In genomic region chr15:84410052-84410451, GRCm38 (mm10) we compare ENCODE assay signal across 18 mouse cellular contexts. TPM values are rescaled to one million over a fixed set of nuclear protein-coding genes. Genes with fewer than 3 reads are reported as not detected.
DNase-seq lines count a peak whose midpoint lies in the region; ATAC-seq and TF ChIP-seq lines count a peak whose summit lies in the region.
"Had no signal": no experiment of that assay in that cellular context is flagged by ENCODE, and none has a peak within 500 bp of the region (broad histone marks: within the 10 kb centered on the region; RNA-seq: fewer than 3 reads in every experiment).

No protein-coding gene starts in this region.

- peaks cover 21% of the 10 kb centered on the region; the same call in 1 of the 2 replicates for H3K27me3 ChIP-seq in hindbrain, embryonic 12.5 days
- no peaks in the 10 kb centered on the region for H3K27me3 ChIP-seq in hindbrain, postnatal 0 days (ENCODE audit: insufficient read depth, low read length)
- H3K27me3 ChIP-seq in midbrain, embryonic 12.5 days: peaks cover 24% of the 10 kb centered on the region; the same call in 1 of the 2 replicates
- H3K27me3 ChIP-seq: lung, embryonic 15.5 days had no signal

- TF ChIP-seq CTCF in hindbrain, postnatal 0 days (IDR thresholded peaks at IDR 0.05; ENCODE audit: low read depth): no peak

- peak overlapping the region; percentile 57 for H3K27ac ChIP-seq in hindbrain, embryonic 12.5 days
- H3K27ac ChIP-seq in hindbrain, postnatal 0 days: no peak overlapping the region
- H3K27ac ChIP-seq in midbrain, embryonic 12.5 days (replicated peaks): peak overlapping the region; percentile 50; the same call in 1 of the 2 replicates
- H3K27ac ChIP-seq: heart, adult 2 months; lung, embryonic 15.5 days had no signal

- WGBS in hindbrain, embryonic 12.5 days: 59% methylated on average over 8 of the region's 8 CpGs
- 57% methylated on average over 8 of the region's 8 CpGs for WGBS in hindbrain, postnatal 0 days
- 56% methylated on average over 8 of the region's 8 CpGs for WGBS in midbrain, embryonic 12.5 days

- H3K9ac ChIP-seq in hindbrain, embryonic 12.5 days: no peak overlapping the region
- H3K9ac ChIP-seq in hindbrain, postnatal 0 days (replicated peaks; ENCODE audit: low read length): no peak overlapping the region
- H3K9ac ChIP-seq in midbrain, embryonic 12.5 days (replicated peaks): no peak overlapping the region
- H3K9ac ChIP-seq: lung, embryonic 15.5 days had no signal

- no peaks in the 10 kb centered on the region for H3K9me3 ChIP-seq in hindbrain, embryonic 12.5 days (replicated peaks)
- no peaks in the 10 kb centered on the region for H3K9me3 ChIP-seq in hindbrain, postnatal 0 days (ENCODE audit: low read length)
- no peaks in the 10 kb centered on the region for H3K9me3 ChIP-seq in midbrain, embryonic 12.5 days
- H3K9me3 ChIP-seq: lung, embryonic 15.5 days had no signal

- 0 out of 2 replicates have a peak, but pooled peaks cover 5% of the 10 kb centered on the region for H3K36me3 ChIP-seq in hindbrain, embryonic 12.5 days
- H3K36me3 ChIP-seq in hindbrain, postnatal 0 days (ENCODE audit: insufficient read depth, low read length): no peaks in the 10 kb centered on the region
- H3K36me3 ChIP-seq in midbrain, embryonic 12.5 days: no peaks in the 10 kb centered on the region; the same call in 1 of the 2 replicates
- H3K36me3 ChIP-seq: lung, embryonic 15.5 days had no signal

- H3K4me3 ChIP-seq in hindbrain, embryonic 12.5 days: no peak overlapping the region
- no peak overlapping the region for H3K4me3 ChIP-seq in hindbrain, postnatal 0 days (ENCODE audit: low read length)
- no peak overlapping the region for H3K4me3 ChIP-seq in midbrain, embryonic 12.5 days
- H3K4me3 ChIP-seq: heart, adult 2 months; lung, embryonic 15.5 days; myocyte had no signal

- DNase-seq in hindbrain, postnatal 0 days (ENCODE audit: low spot score): no peak
- peak; percentile 37 for DNase-seq in NIH3T3 (ENCODE audit: low read depth)
- DNase-seq in forelimb bud, embryonic 11.5 days (ENCODE audit: low read depth, low spot score): peak; percentile 49
- no peak for DNase-seq in gastrocnemius, adult 18-20 months (ENCODE audit: low spot score)
- no peak for DNase-seq in heart, adult 9 months (ENCODE audit: low spot score in 2 of 2)
- DNase-seq: cerebellum, postnatal 25 days; gastrocnemius, postnatal 10 days; heart, adult 2 months; kidney, postnatal 25 days; liver; thymus, adult 18-20 months had no signal

- peaks cover 43% of the 10 kb centered on the region for H3K4me1 ChIP-seq in hindbrain, embryonic 12.5 days
- H3K4me1 ChIP-seq in hindbrain, postnatal 0 days (ENCODE audit: insufficient read depth, low read length): peaks cover 22% of the 10 kb centered on the region
- peaks cover 45% of the 10 kb centered on the region for H3K4me1 ChIP-seq in midbrain, embryonic 12.5 days

- ATAC-seq in hindbrain, embryonic 12.5 days (ENCODE audit: low FRiP score): no peak
- ATAC-seq in hindbrain, postnatal 0 days: no peak
- no peak for ATAC-seq in midbrain, embryonic 12.5 days (ENCODE audit: low FRiP score, low read depth)
- no peak for ATAC-seq in inflammation-experienced regulatory T-cells, adult 6 months
- ATAC-seq: forebrain, embryonic 16.5 days; intestine, postnatal 0 days had no signal

- no peak overlapping the region for H3K4me2 ChIP-seq in hindbrain, embryonic 12.5 days (replicated peaks)
- H3K4me2 ChIP-seq in hindbrain, postnatal 0 days (ENCODE audit: low read depth, low read length): no peak overlapping the region
- no peak overlapping the region for H3K4me2 ChIP-seq in midbrain, embryonic 12.5 days (replicated peaks)
- H3K4me2 ChIP-seq: lung, embryonic 15.5 days had no signal

RNA-seq across cellular contexts. Expression of gene Shisal1, which starts 36.8 kb away (rescaled TPM):
- polyA plus RNA-seq in hindbrain, embryonic 12.5 days (2016; fragmentation: Nextera tagmentation; extraction: Ambion mirVana): 9.4 and 10.8 TPM in 2 replicates
- 46.5 and 51.1 TPM in 2 replicates for total RNA-seq in hindbrain, postnatal 0 days (2014; rRNA removed)
- polyA plus RNA-seq in hindbrain, postnatal 0 days (2015; fragmentation: Nextera tagmentation; extraction: Ambion mirVana): 12.6 and 14.6 TPM in 2 replicates
- polyA plus RNA-seq in midbrain, embryonic 12.5 days (2016; fragmentation: Nextera tagmentation; extraction: Ambion mirVana): 10.5 and 13.2 TPM in 2 replicates
- under 1 TPM; 0.38 to 0.57 TPM for total RNA-seq in gastrocnemius, adult 18-20 months (2021)
- not detected for polyA plus RNA-seq in inflammation-experienced regulatory T-cells, adult 6 months (2017; shearing (Covaris generic))

Comparison
In these comparisons a context has a peak if more than half of its experiments do, and no peak if none do; other contexts are left out.
1. DNase-seq: peak in NIH3T3 (single experiment) and forelimb bud, embryonic 11.5 days (single experiment); none in hindbrain, postnatal 0 days (single experiment), gastrocnemius, adult 18-20 months (single experiment) and heart, adult 9 months (0 of 2).